Mouse (Mus musculus) retina, embryonic 14.5 days (tissue): ENCODE data around the gene Frem1.

ENCODE experiments used
- DNase-seq: peaks from one replicate; pipeline ENCODE4 v3.0.0-alpha.2; 2015; ENCODE audit warnings: low spot score

The Frem1 gene

GRCm38 (mm10) chr4:83051634-83052577 lies at the start of gene Frem1:
TSS of gene Frem1 (minus strand) at chr4:83052339.
- peak; percentile 71 for DNase-seq

- no peak for DNase-seq
Measured at GRCm38 (mm10) chr4:83099025-83099424, 46.9 kb upstream of the Frem1 start.

- no peak for DNase-seq
Measured at GRCm38 (mm10) chr4:83093941-83094340, 41.8 kb upstream of the Frem1 start.

GRCm38 (mm10) chr4:83090691-83091448 lies 38.7 kb upstream of the Frem1 start:
- DNase-seq, result no peak

- no peak for DNase-seq
Measured at GRCm38 (mm10) chr4:83080364-83081174, 28.4 kb upstream of the Frem1 start.

- no peak for DNase-seq
Measured at GRCm38 (mm10) chr4:83064191-83064590, 12.1 kb upstream of the Frem1 start.

GRCm38 (mm10) chr4:83061564-83061963 lies 9.4 kb upstream of the Frem1 start:
- DNase-seq, result no peak

- DNase-seq, result peak; percentile 46
Measured at GRCm38 (mm10) chr4:83058617-83059016, 6.5 kb upstream of the Frem1 start.

GRCm38 (mm10) chr4:83058182-83058581 lies 6.0 kb upstream of the Frem1 start:
- DNase-seq, result no peak

GRCm38 (mm10) chr4:83056496-83056895 lies 4.4 kb upstream of the Frem1 start:
- no peak for DNase-seq

GRCm38 (mm10) chr4:83055444-83055843 lies 3.3 kb upstream of the Frem1 start:
- DNase-seq, result no peak

- no peak for DNase-seq
Measured at GRCm38 (mm10) chr4:83053206-83053605, 1.1 kb upstream of the Frem1 start.

- DNase-seq, result no peak
Measured at GRCm38 (mm10) chr4:83051176-83051575, 963 bp downstream of the Frem1 start.

- no peak for DNase-seq
Measured at GRCm38 (mm10) chr4:83050151-83050796, 1.9 kb downstream of the Frem1 start.

- DNase-seq, result no peak
Measured at GRCm38 (mm10) chr4:83049288-83049687, 2.9 kb downstream of the Frem1 start.

GRCm38 (mm10) chr4:83048561-83048960 lies 3.6 kb downstream of the Frem1 start:
- no peak for DNase-seq

- DNase-seq, result no peak
Measured at GRCm38 (mm10) chr4:83046806-83047205, 5.3 kb downstream of the Frem1 start.

- no peak for DNase-seq
Measured at GRCm38 (mm10) chr4:83046069-83046468, 6.1 kb downstream of the Frem1 start.

GRCm38 (mm10) chr4:83045266-83045665 lies 6.9 kb downstream of the Frem1 start:
- DNase-seq, result no peak

GRCm38 (mm10) chr4:83040780-83041179 lies 11.4 kb downstream of the Frem1 start:
- no peak for DNase-seq

- DNase-seq, result no peak
Measured at GRCm38 (mm10) chr4:83032780-83033179, 19.4 kb downstream of the Frem1 start.

GRCm38 (mm10) chr4:83031591-83031990 lies 20.5 kb downstream of the Frem1 start:
- DNase-seq, result no peak
